Mouse (Mus musculus) heart, embryonic 10.5 days (tissue): Measurements from ENCODE around the gene Pdlim7. TPM values are rescaled to one million over a fixed set of nuclear protein-coding genes. Genes with fewer than 3 reads are reported as not detected.

Experiments
- DNase-seq: peaks from one replicate; pipeline ENCODE4 v3.0.0-alpha.2; 2017; ENCODE audit warnings: low spot score
- H3K27ac ChIP-seq: fragments of 300-500 bp; sonication (generic); 2 replicates; pipeline ENCODE4 v1.5.1; 2016; ENCODE audit warnings: mild to moderate bottlenecking
- H3K27me3 ChIP-seq: fragments of 300-500 bp; sonication (generic); 2 replicates; pipeline ENCODE4 v1.6.1; 2016; ENCODE audit warnings: mild to moderate bottlenecking; ENCODE audit not compliant: poor library complexity, insufficient read depth, severe bottlenecking
- H3K36me3 ChIP-seq: fragments of 300-500 bp; sonication (generic); 2 replicates; pipeline ENCODE4 v1.6.1; 2016; ENCODE audit warnings: mild to moderate bottlenecking, moderate library complexity
- H3K4me1 ChIP-seq: fragments of 300-500 bp; sonication (generic); 2 replicates; pipeline ENCODE4 v1.6.1; 2016; ENCODE audit warnings: mild to moderate bottlenecking
- H3K4me3 ChIP-seq: fragments of 300-500 bp; sonication (generic); 2 replicates; pipeline ENCODE4 v1.5.1; 2016; ENCODE audit warnings: mild to moderate bottlenecking, moderate library complexity
- H3K9me3 ChIP-seq: fragments of 300-500 bp; sonication (generic); 2 replicates; pipeline ENCODE4 v1.6.1; 2016; ENCODE audit warnings: mild to moderate bottlenecking, moderate library complexity
- WGBS: fragments of 180-500 bp; shearing (Covaris S2); methylation state at CpG from one replicate; pipeline ENCODE4 v1.1.7; 2016; 5-methylcytosine and 5-hydroxymethylcytosine counted together
- polyA plus RNA-seq: library from polyadenylated mRNA; unstranded; fragments of >200 nt; fragmentation: Nextera tagmentation; extraction: Ambion mirVana; gene quantifications from 2 replicates; pipeline ENCODE4 v1.2.1, GENCODE M21; 2016

Pdlim7 gene
- polyA plus RNA-seq, 1 experiment from 2014 or later, result 397 TPM

- H3K9me3 ChIP-seq, result no peaks in the 10 kb centered on the region
- H3K27me3 ChIP-seq, result no peaks in the 10 kb centered on the region
- H3K27ac ChIP-seq, result no peak within 1 kb of the TSS
- no peak for DNase-seq
- H3K4me3 ChIP-seq, result no peak within 1 kb of the TSS
- H3K36me3 ChIP-seq, result peaks cover 56% of the 10 kb centered on the region
- H3K4me1 ChIP-seq, result no peaks in the 10 kb centered on the region; the same call in 1 of the 2 replicates
- WGBS, result 83% methylated on average over 8 of the region's 8 CpGs
These were observed 15.9 kb upstream of the Pdlim7 start, which contains the start of gene Dok3 for GRCm38 (mm10) chr13:55529198-55529915. Gene Dok3, minus strand, starts transcription at chr13:55529296.

GRCm38 (mm10) chr13:55527834-55528772 lies 14.6 kb upstream of the Pdlim7 start:
- Histone ChIP-seq H3K27ac (no peak overlapping the region), H3K9me3 (no peaks in the 10 kb centered on the region), H3K4me3 (no peak overlapping the region), H3K4me1 (peaks cover 9% of the 10 kb centered on the region), H3K36me3 (peaks cover 46% of the 10 kb centered on the region), H3K27me3 (no peaks in the 10 kb centered on the region)
- DNase-seq, result no peak
- WGBS, result 74% methylated on average over 18 of the region's 18 CpGs

GRCm38 (mm10) chr13:55527212-55527611 lies 13.7 kb upstream of the Pdlim7 start:
- Histone ChIP-seq H3K27ac (no peak overlapping the region), H3K9me3 (no peaks in the 10 kb centered on the region), H3K36me3 (peaks cover 37% of the 10 kb centered on the region), H3K27me3 (no peaks in the 10 kb centered on the region), H3K4me1 (peaks cover 14% of the 10 kb centered on the region), H3K4me3 (no peak overlapping the region)
- DNase-seq, result no peak
- WGBS, result 84% methylated on average over 16 of the region's 16 CpGs

- no peaks in the 10 kb centered on the region for H3K27me3 ChIP-seq
- H3K27ac ChIP-seq, result no peak overlapping the region
- no peaks in the 10 kb centered on the region for H3K9me3 ChIP-seq
- peaks cover 14% of the 10 kb centered on the region for H3K4me1 ChIP-seq
- WGBS, result 77% methylated on average over 16 of the region's 16 CpGs
- no peak for DNase-seq
- no peak overlapping the region for H3K4me3 ChIP-seq
- peaks cover 24% of the 10 kb centered on the region for H3K36me3 ChIP-seq
These were observed 12.5 kb upstream of the Pdlim7 start for GRCm38 (mm10) chr13:55525733-55526553.

- H3K4me3 ChIP-seq, result no peak overlapping the region
- no peak for DNase-seq
- WGBS, result 84% methylated on average over 23 of the region's 23 CpGs
- no peaks in the 10 kb centered on the region for H3K9me3 ChIP-seq
- peaks cover 14% of the 10 kb centered on the region for H3K4me1 ChIP-seq
- 0 out of 2 replicates have a peak, but pooled peaks cover 5% of the 10 kb centered on the region for H3K27me3 ChIP-seq
- H3K27ac ChIP-seq, result peak overlapping the region; percentile 49
- H3K36me3 ChIP-seq, result peaks cover 7% of the 10 kb centered on the region
These were observed 10.6 kb upstream of the Pdlim7 start for GRCm38 (mm10) chr13:55523951-55524600.

GRCm38 (mm10) chr13:55523278-55523677 lies 9.8 kb upstream of the Pdlim7 start:
- Histone ChIP-seq H3K9me3 (no peaks in the 10 kb centered on the region), H3K27me3 (0 out of 2 replicates have a peak, but pooled peaks cover 5% of the 10 kb centered on the region), H3K27ac (peak overlapping the region; percentile 49; the same call in 1 of the 2 replicates), H3K4me1 (peaks cover 14% of the 10 kb centered on the region), H3K36me3 (0 out of 2 replicates have a peak, but pooled peaks cover 2% of the 10 kb centered on the region), H3K4me3 (no peak overlapping the region)
- DNase-seq, result no peak
- WGBS, result 62% methylated on average over 17 of the region's 17 CpGs

GRCm38 (mm10) chr13:55522730-55523129 lies 9.3 kb upstream of the Pdlim7 start:
- Histone ChIP-seq H3K4me3 (no peak overlapping the region), H3K9me3 (no peaks in the 10 kb centered on the region), H3K36me3 (0 out of 2 replicates have a peak, but pooled peaks cover 2% of the 10 kb centered on the region), H3K27me3 (0 out of 2 replicates have a peak, but pooled peaks cover 5% of the 10 kb centered on the region), H3K27ac (peak overlapping the region; percentile 49; the same call in 1 of the 2 replicates), H3K4me1 (peaks cover 14% of the 10 kb centered on the region)
- WGBS, result 58% methylated on average over 8 of the region's 8 CpGs
- no peak for DNase-seq

- no peak overlapping the region for H3K27ac ChIP-seq
- H3K4me3 ChIP-seq, result no peak overlapping the region
- peaks cover 14% of the 10 kb centered on the region for H3K27me3 ChIP-seq
- DNase-seq, result no peak
- H3K36me3 ChIP-seq, result 0 out of 2 replicates have a peak, but pooled peaks cover 2% of the 10 kb centered on the region
- H3K4me1 ChIP-seq, result peaks cover 14% of the 10 kb centered on the region
- H3K9me3 ChIP-seq, result no peaks in the 10 kb centered on the region
- 74% methylated on average over 4 of the region's 4 CpGs for WGBS
These were observed 6.1 kb upstream of the Pdlim7 start for GRCm38 (mm10) chr13:55519606-55520005.

- 4% methylated on average over 5 of the region's 5 CpGs for WGBS
- H3K4me1 ChIP-seq, result peaks cover 12% of the 10 kb centered on the region
- no peak overlapping the region for H3K4me3 ChIP-seq
- H3K27me3 ChIP-seq, result peaks cover 16% of the 10 kb centered on the region
- H3K27ac ChIP-seq, result no peak overlapping the region
- DNase-seq, result peak; percentile 92
- no peaks in the 10 kb centered on the region for H3K9me3 ChIP-seq
- H3K36me3 ChIP-seq, result peaks cover 3% of the 10 kb centered on the region; the same call in 1 of the 2 replicates
These were observed 3.5 kb upstream of the Pdlim7 start for GRCm38 (mm10) chr13:55516955-55517354.

GRCm38 (mm10) chr13:55513828-55514227 lies 352 bp upstream of the Pdlim7 start:
- Histone ChIP-seq H3K9me3 (no peaks in the 10 kb centered on the region), H3K36me3 (peaks cover 32% of the 10 kb centered on the region), H3K27ac (peak overlapping the region; percentile 98), H3K4me1 (peaks cover 43% of the 10 kb centered on the region), H3K4me3 (peak overlapping the region; percentile 98), H3K27me3 (peaks cover 12% of the 10 kb centered on the region)
- 22% methylated on average over 9 of the region's 9 CpGs for WGBS
- DNase-seq, result peak; percentile 74

GRCm38 (mm10) chr13:55512379-55513031 lies 971 bp downstream of the Pdlim7 start:
- H3K27me3 ChIP-seq, result peaks cover 12% of the 10 kb centered on the region
- peaks cover 45% of the 10 kb centered on the region for H3K36me3 ChIP-seq
- peak overlapping the region; percentile 98 for H3K4me3 ChIP-seq
- WGBS, result 3% methylated on average over 25 of the region's 25 CpGs
- H3K4me1 ChIP-seq, result peaks cover 53% of the 10 kb centered on the region
- peak; percentile 91 for DNase-seq
- no peaks in the 10 kb centered on the region for H3K9me3 ChIP-seq
- H3K27ac ChIP-seq, result peak overlapping the region; percentile 98
